Mouse (Mus musculus): ENCODE measurements around the gene Akap13. TPM values are rescaled to one million over a fixed set of nuclear protein-coding genes. Genes with fewer than 3 reads are reported as not detected.

Akap13 gene
- total RNA-seq (2018; cell fraction: chromatin; rRNA removed), result 100 to 1,000 TPM; 234 to 903 (median 291) TPM
- 100 to 1,000 TPM in 10 of 26 experiments, 10 to 100 TPM in 16; 70.0 to 151 (median 92.9) TPM for total RNA-seq (2018; cell fraction: cytosol; rRNA removed)
- 100 to 1,000 TPM; 114 to 625 (median 201) TPM for total RNA-seq (2018; cell fraction: nucleus; rRNA removed)
- polyA plus RNA-seq (2018), result 42.8 to 66.3 TPM (median 47.1 TPM) in 3 replicates

GRCm38 (mm10) chr7:75455223-75456151 lies at the start of gene Akap13:
TSS of gene Akap13 (plus strand) at chr7:75455534.
- Histone ChIP-seq H3K4me3 (ENCODE audit: inconsistent target) (peak within 1 kb of the TSS; percentile 48), H3K27ac (no peak within 1 kb of the TSS), H3K36me3 (ENCODE audit: inconsistent target) (no peaks in the 10 kb centered on the region), H3K79me2 (ENCODE audit: inconsistent target) (peaks cover 44% of the 10 kb centered on the region; the same call in 1 of the 2 replicates)
- WGBS (ENCODE audit: missing documents), result 1% methylated on average over 87 of the region's 94 CpGs

GRCm38 (mm10) chr7:75410641-75411040 lies 44.7 kb upstream of the Akap13 start:
- Histone ChIP-seq H3K79me2 (ENCODE audit: inconsistent target) (no peaks in the 10 kb centered on the region), H3K4me3 (ENCODE audit: inconsistent target) (no peak overlapping the region), H3K36me3 (ENCODE audit: inconsistent target) (no peaks in the 10 kb centered on the region), H3K27ac (no peak overlapping the region)
- WGBS (ENCODE audit: missing documents), result 95% methylated on average over 3 of the region's 3 CpGs

GRCm38 (mm10) chr7:75411226-75411625 lies 44.1 kb upstream of the Akap13 start:
- Histone ChIP-seq H3K4me3 (ENCODE audit: inconsistent target) (no peak overlapping the region), H3K79me2 (ENCODE audit: inconsistent target) (no peaks in the 10 kb centered on the region)

GRCm38 (mm10) chr7:75412011-75412510 lies 43.3 kb upstream of the Akap13 start:
- no peak overlapping the region for H3K27ac ChIP-seq
- WGBS (ENCODE audit: missing documents), result 93% methylated on average over 10 of the region's 10 CpGs
- H3K4me3 ChIP-seq (ENCODE audit: inconsistent target), result no peak overlapping the region
- H3K36me3 ChIP-seq (ENCODE audit: inconsistent target), result no peaks in the 10 kb centered on the region
- H3K79me2 ChIP-seq (ENCODE audit: inconsistent target), result no peaks in the 10 kb centered on the region

More at GRCm38 (mm10) chr7:75411226-75411625, 44.1 kb upstream of the Akap13 start:
- Histone ChIP-seq H3K27ac (no peak overlapping the region), H3K36me3 (ENCODE audit: inconsistent target) (no peaks in the 10 kb centered on the region)
- 75% methylated on average over 6 of the region's 6 CpGs for WGBS (ENCODE audit: missing documents)

GRCm38 (mm10) chr7:75412568-75412967 lies 42.8 kb upstream of the Akap13 start:
- no peaks in the 10 kb centered on the region for H3K36me3 ChIP-seq (ENCODE audit: inconsistent target)
- H3K27ac ChIP-seq, result no peak overlapping the region
- H3K4me3 ChIP-seq (ENCODE audit: inconsistent target), result no peak overlapping the region
- WGBS (ENCODE audit: missing documents), result 93% methylated on average over 2 of the region's 2 CpGs
- no peaks in the 10 kb centered on the region for H3K79me2 ChIP-seq (ENCODE audit: inconsistent target)

- 55% methylated on average over 6 of the region's 6 CpGs for WGBS (ENCODE audit: missing documents)
- Histone ChIP-seq H3K36me3 (ENCODE audit: inconsistent target) (no peaks in the 10 kb centered on the region), H3K79me2 (ENCODE audit: inconsistent target) (no peaks in the 10 kb centered on the region), H3K27ac (no peak overlapping the region), H3K4me3 (ENCODE audit: inconsistent target) (no peak overlapping the region)
Observed at GRCm38 (mm10) chr7:75413903-75414302, 41.4 kb upstream of the Akap13 start.

GRCm38 (mm10) chr7:75414316-75414715 lies 41.0 kb upstream of the Akap13 start:
- Histone ChIP-seq H3K79me2 (ENCODE audit: inconsistent target) (no peaks in the 10 kb centered on the region), H3K36me3 (ENCODE audit: inconsistent target) (no peaks in the 10 kb centered on the region), H3K27ac (no peak overlapping the region), H3K4me3 (ENCODE audit: inconsistent target) (no peak overlapping the region)
- 93% methylated on average over 3 of the region's 3 CpGs for WGBS (ENCODE audit: missing documents)

- WGBS (ENCODE audit: missing documents), result 84% methylated on average over 4 of the region's 4 CpGs
- Histone ChIP-seq H3K27ac (no peak overlapping the region), H3K79me2 (ENCODE audit: inconsistent target) (no peaks in the 10 kb centered on the region), H3K4me3 (ENCODE audit: inconsistent target) (no peak overlapping the region), H3K36me3 (ENCODE audit: inconsistent target) (no peaks in the 10 kb centered on the region)
Observed at GRCm38 (mm10) chr7:75415166-75415881, 40.0 kb upstream of the Akap13 start.

GRCm38 (mm10) chr7:75415882-75416585 lies 39.3 kb upstream of the Akap13 start:
- H3K36me3 ChIP-seq (ENCODE audit: inconsistent target), result no peaks in the 10 kb centered on the region
- no peak overlapping the region for H3K27ac ChIP-seq
- no peak overlapping the region for H3K4me3 ChIP-seq (ENCODE audit: inconsistent target)
- H3K79me2 ChIP-seq (ENCODE audit: inconsistent target), result no peaks in the 10 kb centered on the region
- WGBS (ENCODE audit: missing documents), result 84% methylated on average over 7 of the region's 7 CpGs

- H3K36me3 ChIP-seq (ENCODE audit: inconsistent target), result no peaks in the 10 kb centered on the region
- 56% methylated on average over 2 of the region's 2 CpGs for WGBS (ENCODE audit: missing documents)
- no peaks in the 10 kb centered on the region for H3K79me2 ChIP-seq (ENCODE audit: inconsistent target)
- H3K4me3 ChIP-seq (ENCODE audit: inconsistent target), result no peak overlapping the region
- no peak overlapping the region for H3K27ac ChIP-seq
Observed at GRCm38 (mm10) chr7:75420927-75421326, 34.4 kb upstream of the Akap13 start.

GRCm38 (mm10) chr7:75424121-75424520 lies 31.2 kb upstream of the Akap13 start:
- Histone ChIP-seq H3K27ac (no peak overlapping the region), H3K79me2 (ENCODE audit: inconsistent target) (no peaks in the 10 kb centered on the region), H3K36me3 (ENCODE audit: inconsistent target) (no peaks in the 10 kb centered on the region), H3K4me3 (ENCODE audit: inconsistent target) (no peak overlapping the region)
- WGBS (ENCODE audit: missing documents), result 86% methylated on average over 7 of the region's 7 CpGs

- H3K27ac ChIP-seq, result no peak overlapping the region
- H3K36me3 ChIP-seq (ENCODE audit: inconsistent target), result no peaks in the 10 kb centered on the region
- no peak overlapping the region for H3K4me3 ChIP-seq (ENCODE audit: inconsistent target)
- no peaks in the 10 kb centered on the region for H3K79me2 ChIP-seq (ENCODE audit: inconsistent target)
- 91% methylated on average over 3 of the region's 4 CpGs for WGBS (ENCODE audit: missing documents)
Observed at GRCm38 (mm10) chr7:75427322-75427721, 28.0 kb upstream of the Akap13 start.

GRCm38 (mm10) chr7:75428913-75429312 lies 26.4 kb upstream of the Akap13 start:
- Histone ChIP-seq H3K4me3 (ENCODE audit: inconsistent target) (no peak overlapping the region), H3K36me3 (ENCODE audit: inconsistent target) (no peaks in the 10 kb centered on the region), H3K27ac (no peak overlapping the region), H3K79me2 (ENCODE audit: inconsistent target) (no peaks in the 10 kb centered on the region)
- WGBS (ENCODE audit: missing documents), result 67% methylated on average over 4 of the region's 4 CpGs

GRCm38 (mm10) chr7:75430550-75430949 lies 24.8 kb upstream of the Akap13 start:
- WGBS (ENCODE audit: missing documents), result 71% methylated on average over 2 of the region's 2 CpGs
- Histone ChIP-seq H3K4me3 (ENCODE audit: inconsistent target) (no peak overlapping the region), H3K36me3 (ENCODE audit: inconsistent target) (no peaks in the 10 kb centered on the region), H3K79me2 (ENCODE audit: inconsistent target) (no peaks in the 10 kb centered on the region), H3K27ac (no peak overlapping the region)

Measured in macrophage (primary cell).